Mouse (Mus musculus): ENCODE results near the gene Pate4. TPM values are rescaled to one million over a fixed set of nuclear protein-coding genes. Genes with fewer than 3 reads are reported as not detected.
"Not testable (repeated sequence)": the region's sequence is repeated elsewhere in the genome, so short reads cannot be mapped to it uniquely, and the experiment has no call there.

Pate4 gene
- polyA plus RNA-seq (2012; rRNA removed) (not detected in 2 replicates), polyA plus RNA-seq (2014; fragmentation: Nextera tagmentation; extraction: Ambion mirVana) (not detected in 2 replicates)

GRCm38 (mm10) chr9:35611841-35612240 is at the start of gene Pate4:
Gene Pate4, minus strand, starts transcription at chr9:35611941.
- 75% methylated on average over 1 of the region's 1 CpGs for WGBS
- Histone ChIP-seq H3K36me3 (ENCODE audit: control insufficient read depth, insufficient read depth, low read length) (no peaks in the 10 kb centered on the region), H3K9me3 (ENCODE audit: control insufficient read depth, low read length) (no peaks in the 10 kb centered on the region), H3K4me1 (ENCODE audit: control insufficient read depth, insufficient read depth, low read length) (no peaks in the 10 kb centered on the region), H3K4me2 (replicated peaks; ENCODE audit: low read depth, low read length, severe bottlenecking) (no peak within 1 kb of the TSS), H3K9ac (ENCODE audit: low read depth, low read length, severe bottlenecking) (no peak within 1 kb of the TSS), H3K27ac (replicated peaks; ENCODE audit: low read depth, low read length) (no peak within 1 kb of the TSS), H3K27me3 (ENCODE audit: control insufficient read depth, insufficient read depth, low read length) (no peaks in the 10 kb centered on the region), H3K4me3 (replicated peaks; ENCODE audit: low read length) (no peak within 1 kb of the TSS)
- no peak for TF ChIP-seq POLR2A (IDR thresholded peaks at IDR 0.05; ENCODE audit: borderline replicate concordance, extremely low read depth, insufficient read depth, insufficient read length)
- ATAC-seq (ENCODE audit: low FRiP score, low read depth) (no peak), DNase-seq (ENCODE audit: low spot score) (no peak)

DNA sequence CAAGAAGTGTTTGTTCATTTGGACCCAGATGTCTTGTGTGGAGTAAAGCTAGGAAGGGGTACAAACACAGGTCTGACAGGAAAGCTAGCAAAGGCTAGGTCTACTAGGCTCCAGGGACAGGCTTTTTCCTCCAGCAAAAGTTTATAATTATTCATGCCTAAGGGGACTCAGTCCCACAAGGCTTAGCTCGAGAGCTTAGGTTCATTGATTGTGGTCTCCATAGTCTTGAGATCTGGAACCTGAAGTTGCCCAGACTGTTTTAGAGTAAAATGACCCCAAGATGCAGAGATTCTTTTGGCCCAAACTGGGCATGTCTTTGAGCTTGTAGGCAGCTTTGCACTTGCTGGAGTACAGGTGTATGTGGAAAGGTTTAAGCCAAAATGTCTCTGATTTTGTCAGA is 36.4 kb upstream of the Pate4 start, which contains the start of gene Pate3:
TSS of gene Pate3 (minus strand) at position 101 of the 400 bp plus-strand sequence.
- H3K27me3 ChIP-seq (ENCODE audit: control insufficient read depth, insufficient read depth, low read length): no peaks in the 10 kb centered on the region
- DNase-seq (ENCODE audit: low spot score) (no peak), ATAC-seq (ENCODE audit: low FRiP score, low read depth) (no peak)
- WGBS: 80% methylated on average over 1 of the region's 1 CpGs
- no peak within 1 kb of the TSS for H3K9ac ChIP-seq (ENCODE audit: low read depth, low read length, severe bottlenecking)
- H3K36me3 ChIP-seq (ENCODE audit: control insufficient read depth, insufficient read depth, low read length): no peaks in the 10 kb centered on the region
- H3K9me3 ChIP-seq (ENCODE audit: control insufficient read depth, low read length): no peaks in the 10 kb centered on the region
- TF ChIP-seq POLR2A (IDR thresholded peaks at IDR 0.05; ENCODE audit: borderline replicate concordance, extremely low read depth, insufficient read depth, insufficient read length): no peak
- no peak within 1 kb of the TSS for H3K4me2 ChIP-seq (replicated peaks; ENCODE audit: low read depth, low read length, severe bottlenecking)
- no peak within 1 kb of the TSS for H3K4me3 ChIP-seq (replicated peaks; ENCODE audit: low read length)
- no peaks in the 10 kb centered on the region for H3K4me1 ChIP-seq (ENCODE audit: control insufficient read depth, insufficient read depth, low read length)
- no peak within 1 kb of the TSS for H3K27ac ChIP-seq (replicated peaks; ENCODE audit: low read depth, low read length)

- H3K27me3 ChIP-seq (ENCODE audit: control insufficient read depth, insufficient read depth, low read length): no peaks in the 10 kb centered on the region
- peaks cover 3% of the 10 kb centered on the region; the same call in 1 of the 2 replicates for H3K9me3 ChIP-seq (ENCODE audit: control insufficient read depth, low read length)
- H3K4me3 ChIP-seq (replicated peaks; ENCODE audit: low read length): no peak overlapping the region
- DNase-seq (ENCODE audit: low spot score) (no peak), ATAC-seq (ENCODE audit: low FRiP score, low read depth) (no peak)
- no peak overlapping the region for H3K4me2 ChIP-seq (replicated peaks; ENCODE audit: low read depth, low read length, severe bottlenecking)
- H3K36me3 ChIP-seq (ENCODE audit: control insufficient read depth, insufficient read depth, low read length): no peaks in the 10 kb centered on the region
- no peak overlapping the region for H3K27ac ChIP-seq (replicated peaks; ENCODE audit: low read depth, low read length)
- TF ChIP-seq POLR2A (IDR thresholded peaks at IDR 0.05; ENCODE audit: borderline replicate concordance, extremely low read depth, insufficient read depth, insufficient read length): no peak
- 83% methylated on average over 1 of the region's 1 CpGs for WGBS
- no peaks in the 10 kb centered on the region for H3K4me1 ChIP-seq (ENCODE audit: control insufficient read depth, insufficient read depth, low read length)
- H3K9ac ChIP-seq (ENCODE audit: low read depth, low read length, severe bottlenecking): no peak overlapping the region
Observed at GRCm38 (mm10) chr9:35632981-35633380, 21.2 kb upstream of the Pate4 start.

- ATAC-seq (ENCODE audit: low FRiP score, low read depth); H3K9me3 ChIP-seq (ENCODE audit: control insufficient read depth, low read length); H3K4me2 ChIP-seq (replicated peaks; ENCODE audit: low read depth, low read length, severe bottlenecking); H3K36me3 ChIP-seq (ENCODE audit: control insufficient read depth, insufficient read depth, low read length); H3K27me3 ChIP-seq (ENCODE audit: control insufficient read depth, insufficient read depth, low read length); H3K9ac ChIP-seq (ENCODE audit: low read depth, low read length, severe bottlenecking); DNase-seq (ENCODE audit: low spot score); H3K4me3 ChIP-seq (replicated peaks; ENCODE audit: low read length); H3K27ac ChIP-seq (replicated peaks; ENCODE audit: low read depth, low read length); H3K4me1 ChIP-seq (ENCODE audit: control insufficient read depth, insufficient read depth, low read length): not testable (repeated sequence)
- 68% methylated on average over 2 of the region's 2 CpGs for WGBS
Observed at GRCm38 (mm10) chr9:35616784-35617183, 5.0 kb upstream of the Pate4 start.

DNA sequence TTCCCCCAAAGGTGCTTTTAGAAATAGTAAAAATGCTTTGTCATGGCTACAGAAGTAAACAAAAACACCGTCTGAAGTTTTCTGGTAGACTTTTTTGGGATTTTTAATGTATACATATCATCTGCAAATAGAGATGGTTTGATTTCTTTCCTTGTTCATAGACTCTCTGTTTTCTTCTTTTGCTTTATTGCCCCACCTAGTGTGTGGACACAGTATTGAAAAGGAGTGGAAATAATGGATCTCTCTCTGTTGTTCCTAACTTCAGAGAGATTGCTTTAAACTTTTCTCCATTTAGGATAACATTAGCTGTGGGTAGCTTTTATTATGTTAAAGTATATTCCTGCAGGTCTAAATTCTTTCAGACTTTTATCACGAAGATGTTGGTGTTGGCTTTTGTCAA is 2.3 kb upstream of the Pate4 start:
- DNase-seq (ENCODE audit: low spot score) (no peak), ATAC-seq (ENCODE audit: low FRiP score, low read depth) (no peak)
- no peak for TF ChIP-seq POLR2A (IDR thresholded peaks at IDR 0.05; ENCODE audit: borderline replicate concordance, extremely low read depth, insufficient read depth, insufficient read length)
- no peaks in the 10 kb centered on the region for H3K9me3 ChIP-seq (ENCODE audit: control insufficient read depth, low read length)
- H3K4me2 ChIP-seq (replicated peaks; ENCODE audit: low read depth, low read length, severe bottlenecking): no peak overlapping the region
- H3K4me1 ChIP-seq (ENCODE audit: control insufficient read depth, insufficient read depth, low read length): no peaks in the 10 kb centered on the region
- H3K27ac ChIP-seq (replicated peaks; ENCODE audit: low read depth, low read length): no peak overlapping the region
- no peaks in the 10 kb centered on the region for H3K27me3 ChIP-seq (ENCODE audit: control insufficient read depth, insufficient read depth, low read length)
- no peak overlapping the region for H3K4me3 ChIP-seq (replicated peaks; ENCODE audit: low read length)
- 36% methylated on average over 2 of the region's 2 CpGs for WGBS
- H3K9ac ChIP-seq (ENCODE audit: low read depth, low read length, severe bottlenecking): no peak overlapping the region
- no peaks in the 10 kb centered on the region for H3K36me3 ChIP-seq (ENCODE audit: control insufficient read depth, insufficient read depth, low read length)

Measured in limb, embryonic 14.5 days (tissue).